Mouse (Mus musculus) right cerebral cortex, adult 2 months (tissue): ENCODE data around the gene Gm6509.
"Not testable (repeated sequence)": the region's sequence is repeated elsewhere in the genome, so short reads cannot be mapped to it uniquely, and the experiment has no call there.

Experiments used
- DNase-seq, 2 experiments: peaks; one replicate each; pipeline ENCODE4 v3.0.0; 2021 to 2022; ENCODE audit warnings: low spot score in 2 of 2

Gm6509 gene

DNA sequence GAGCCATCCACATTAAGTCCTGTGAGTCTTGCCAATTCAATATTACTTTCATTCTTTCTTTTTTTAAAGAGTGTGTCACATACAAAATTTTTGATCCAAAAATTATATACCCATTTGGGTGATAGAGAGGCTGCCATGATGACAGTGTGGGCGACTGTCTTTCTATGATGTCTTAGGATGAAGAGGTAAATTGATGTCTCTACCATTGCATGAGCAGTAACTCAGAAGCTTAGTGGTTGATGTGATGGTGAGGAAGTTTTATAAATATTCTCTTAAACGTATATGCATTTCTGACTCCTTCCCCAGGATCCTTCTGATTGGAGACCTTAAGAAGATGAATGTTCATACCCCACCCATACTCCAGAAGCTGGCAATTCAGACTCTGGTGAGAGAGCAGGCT lies at the start of gene Gm6509:
Gm6509 (plus strand) TSS at position 301 of the 400 bp plus-strand sequence.
- DNase-seq = not testable (repeated sequence)

DNA sequence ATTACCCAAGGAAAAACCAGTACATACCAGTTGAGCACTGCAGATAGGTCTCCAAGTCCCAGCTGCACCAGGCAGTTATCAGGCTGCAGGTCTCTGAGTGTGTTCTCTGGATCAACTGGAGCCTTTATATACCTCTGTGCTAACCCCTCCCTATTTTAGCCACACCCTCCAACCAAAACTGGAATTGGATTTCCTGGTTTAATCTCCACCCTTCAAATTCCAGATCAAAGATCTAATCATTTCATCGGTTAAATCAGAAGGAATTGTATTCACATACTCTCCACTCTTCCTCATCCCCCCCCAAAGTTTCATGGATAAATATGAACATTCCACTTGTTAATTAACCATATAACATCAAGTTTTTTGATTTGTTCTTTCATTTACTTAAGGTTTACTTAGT lies 7.5 kb upstream of the Gm6509 start, which contains the start of gene Gm3147:
Gm3147 (minus strand) TSS at position 101 of the 400 bp plus-strand sequence.
- not testable (repeated sequence) for DNase-seq

DNA sequence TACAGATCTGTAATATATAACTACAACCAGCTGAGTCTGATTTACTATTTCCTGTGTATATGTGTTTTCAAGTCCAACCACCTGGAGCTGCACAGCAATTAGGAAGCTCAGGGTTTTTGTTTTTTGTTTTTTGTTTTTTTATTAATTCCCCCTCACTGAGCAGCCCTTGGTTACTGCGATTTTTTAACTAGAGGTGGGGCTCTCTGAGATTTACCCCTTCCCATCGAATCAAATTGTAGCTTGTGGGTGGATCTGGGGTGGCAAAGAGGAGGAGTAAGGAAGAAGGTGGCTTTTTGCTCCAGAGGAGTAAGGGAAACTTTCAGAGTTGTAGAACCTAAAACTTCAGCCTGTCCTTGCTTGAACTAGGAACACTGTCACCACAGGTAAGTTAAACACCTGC lies 24.3 kb downstream of the Gm6509 start, which contains the start of gene Gm6205:
Gm6205 (plus strand) TSS at position 301 of the 400 bp plus-strand sequence.
- not testable (repeated sequence) for DNase-seq
